Mouse (Mus musculus) adrenal gland, adult 2 months (tissue): ENCODE data around the gene Gm10715. TPM values are rescaled to one million over a fixed set of nuclear protein-coding genes. Genes with fewer than 3 reads are reported as not detected.
"Not testable (repeated sequence)": the region's sequence is repeated elsewhere in the genome, so short reads cannot be mapped to it uniquely, and the experiment has no call there.

Source experiments
- DNase-seq: peaks from one replicate; pipeline ENCODE4 v3.0.0; 2021
- long read RNA-seq: library from polyadenylated mRNA; stranded (forward); transcript quantifications from one replicate; pipeline ENCODE4 v2.0.0, GENCODE M21; 2021
- polyA plus RNA-seq: library from polyadenylated mRNA; depleted of rRNA; stranded (reverse); fragments of >200 nt; gene quantifications from 2 replicates; pipeline ENCODE4 v1.2.3, GENCODE M21; 2012; rRNA removed
- total RNA-seq, 2 experiments: library from RNA; stranded (reverse); gene quantifications; 2 replicates each; pipeline ENCODE4 v1.2.3; 2021

Gm10715 gene
- not detected for total RNA-seq
- polyA plus RNA-seq, result not detected in 2 replicates
- long read RNA-seq, result 0 reads

DNA sequence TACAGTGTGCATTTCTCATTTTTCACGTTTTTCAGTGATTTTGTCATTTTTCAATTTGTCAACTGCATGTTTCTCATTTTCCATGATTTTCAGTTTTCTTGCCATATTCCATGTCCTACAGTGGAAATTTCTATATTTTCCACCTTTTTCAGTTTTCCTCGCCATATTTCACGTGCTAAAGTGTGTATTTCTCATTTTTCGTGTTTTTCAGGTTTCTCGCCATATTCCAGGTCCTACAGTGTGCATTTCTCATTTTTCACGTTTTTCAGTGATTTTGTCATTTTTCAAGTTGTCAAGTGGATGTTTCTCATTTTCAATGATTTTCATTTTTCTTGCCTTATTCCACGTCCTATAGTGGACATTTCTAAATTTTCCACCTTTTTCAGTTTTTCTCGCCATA lies at the start of gene Gm10715:
Gene Gm10715, plus strand, starts transcription at position 301 of the 400 bp plus-strand sequence.
- DNase-seq, result not testable (repeated sequence)

DNA sequence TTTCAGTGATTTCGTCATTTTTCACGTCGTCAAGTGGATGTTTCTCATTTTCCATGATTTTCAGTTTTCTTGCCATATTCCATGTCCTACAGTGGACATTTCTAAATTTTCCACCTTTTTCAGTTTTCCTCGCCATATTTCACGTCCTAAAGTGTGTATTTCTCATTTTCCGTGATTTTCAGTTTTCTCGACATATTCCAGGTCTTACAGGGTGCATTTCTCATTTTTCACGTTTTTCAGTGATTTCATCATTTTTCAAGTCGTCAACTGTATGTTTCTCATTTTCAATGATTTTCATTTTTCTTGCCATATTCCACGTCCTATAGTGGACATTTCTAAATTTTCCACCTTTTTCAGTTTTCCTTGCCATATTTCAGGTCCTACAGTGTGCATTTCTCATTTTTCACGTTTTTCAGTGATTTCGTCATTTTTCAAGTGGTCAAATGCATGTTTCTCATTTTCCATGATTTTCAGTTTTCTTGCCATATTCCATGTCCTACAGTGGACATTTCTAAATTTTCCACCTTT lies 36.2 kb upstream of the Gm10715 start, which contains the start of gene Gm10722:
Gene Gm10722, plus strand, starts transcription at position 478 of the 528 bp plus-strand sequence.
- DNase-seq, result peak; percentile 6

DNA sequence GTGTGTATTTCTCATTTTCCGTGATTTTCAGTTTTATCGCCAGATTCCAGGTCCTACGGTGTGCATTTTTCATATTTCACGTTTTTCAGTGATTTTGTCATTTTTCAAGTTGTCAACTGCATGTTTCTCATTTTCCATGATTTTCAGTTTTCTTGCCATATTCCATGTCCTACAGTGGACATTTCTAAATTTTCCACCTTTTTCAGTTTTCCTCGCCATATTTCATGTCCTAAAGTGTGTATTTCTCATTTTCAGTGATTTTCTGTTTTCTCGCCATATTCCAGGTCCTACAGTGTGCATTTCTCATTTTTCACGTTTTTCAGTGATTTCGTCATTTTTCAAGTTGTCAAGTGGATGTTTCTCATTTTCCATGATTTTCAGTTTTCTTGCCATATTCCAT lies 35.7 kb upstream of the Gm10715 start:
- DNase-seq, result not testable (repeated sequence)

DNA sequence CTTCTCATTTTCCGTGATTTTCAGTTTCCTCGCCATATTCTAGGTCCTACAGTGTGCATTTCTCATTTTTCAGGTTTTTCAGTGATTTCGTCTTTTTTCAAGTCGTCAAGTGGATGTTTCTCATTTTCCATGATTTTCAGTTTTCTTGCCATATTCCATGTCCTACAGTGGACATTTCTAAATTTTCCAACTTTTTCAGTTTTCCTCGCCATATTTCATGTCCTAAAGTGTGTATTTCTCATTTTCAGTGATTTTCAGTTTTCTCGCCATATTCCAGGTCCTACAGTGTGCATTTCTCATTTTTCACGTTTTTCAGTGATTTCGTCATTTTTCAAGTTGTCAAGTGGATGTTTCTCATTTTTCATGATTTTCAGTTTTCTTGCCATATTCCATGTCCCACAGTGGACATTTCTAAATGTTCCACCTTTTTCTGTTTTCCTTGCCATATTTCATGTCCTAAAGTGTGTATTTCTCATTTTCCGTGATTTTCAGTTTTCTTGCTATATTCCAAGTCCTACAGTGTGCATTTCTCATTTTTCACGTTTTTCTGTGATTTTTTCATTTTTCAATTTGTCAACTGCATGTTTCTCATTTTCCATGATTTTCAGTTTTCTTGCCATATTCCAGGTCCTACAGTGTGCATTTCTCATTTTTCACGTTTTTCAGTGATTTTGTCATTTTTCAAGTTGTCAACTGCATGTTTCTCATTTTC lies 34.6 kb upstream of the Gm10715 start:
- peak; percentile 88 for DNase-seq

DNA sequence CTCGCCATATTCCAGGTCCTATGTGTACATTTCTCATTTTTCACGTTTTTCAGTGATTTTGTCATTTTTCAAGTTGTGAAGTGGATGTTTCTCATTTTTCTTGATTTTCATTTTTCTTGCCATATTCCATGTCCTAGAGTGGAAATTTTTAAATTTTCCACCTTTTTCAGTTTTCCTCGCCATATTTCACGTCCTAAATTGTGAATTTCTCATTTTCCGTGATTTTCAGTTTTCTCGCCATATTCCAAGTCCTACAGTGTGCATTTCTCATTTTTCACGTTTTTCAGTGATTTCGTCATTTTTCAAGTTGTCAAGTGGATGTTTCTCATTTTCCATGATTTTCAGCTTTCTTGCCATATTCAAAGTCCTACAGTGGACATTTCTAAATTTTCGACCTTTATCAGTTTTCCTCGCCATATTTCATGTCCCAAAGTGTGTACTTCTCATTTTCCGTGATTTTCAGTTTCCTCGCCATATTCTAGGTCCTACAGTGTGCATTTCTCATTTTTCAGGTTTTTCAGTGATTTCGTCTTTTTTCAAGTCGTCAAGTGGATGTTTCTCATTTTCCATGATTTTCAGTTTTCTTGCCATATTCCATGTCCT lies 33.8 kb upstream of the Gm10715 start, which contains the start of gene Gm11168:
Gene Gm11168, plus strand, starts transcription at position 553 of the 603 bp plus-strand sequence.
- not testable (repeated sequence) for DNase-seq

DNA sequence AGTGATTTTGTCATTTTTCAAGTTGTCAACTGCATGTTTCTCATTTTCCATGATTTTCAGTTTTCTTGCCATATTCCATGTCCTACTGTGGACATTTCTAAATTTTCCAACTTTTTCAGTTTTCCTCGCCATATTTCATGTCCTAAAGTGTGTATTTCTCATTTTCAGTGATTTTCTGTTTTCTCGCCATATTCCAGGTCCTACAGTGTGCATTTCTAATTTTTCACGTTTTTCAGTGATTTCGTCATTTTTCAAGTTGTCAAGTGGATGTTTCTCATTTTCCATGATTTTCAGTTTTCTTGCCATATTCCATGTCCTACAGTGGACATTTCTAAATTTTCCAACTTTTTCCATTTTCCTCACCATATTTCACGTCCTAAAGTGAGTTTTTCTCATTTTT lies 30.5 kb upstream of the Gm10715 start:
- DNase-seq, result not testable (repeated sequence)

DNA sequence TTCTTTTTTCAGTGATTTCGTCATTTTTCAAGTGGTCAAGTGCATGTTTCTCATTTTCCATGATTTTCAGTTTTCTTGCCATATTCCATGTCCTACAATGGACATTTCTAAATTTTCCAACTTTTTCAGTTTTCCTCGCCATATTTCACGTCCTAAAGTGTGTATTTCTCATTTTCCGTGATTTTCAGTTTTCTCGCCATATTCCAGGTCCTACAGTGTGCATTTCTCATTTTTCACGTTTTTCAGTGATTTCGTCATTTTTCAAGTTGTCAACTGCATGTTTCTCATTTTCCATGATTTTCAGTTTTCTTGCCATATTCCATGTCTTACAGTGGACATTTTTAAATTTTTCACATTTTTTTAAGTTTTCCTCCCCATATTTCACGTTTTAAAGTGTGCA lies 30.0 kb upstream of the Gm10715 start:
- peak; percentile 82 for DNase-seq

DNA sequence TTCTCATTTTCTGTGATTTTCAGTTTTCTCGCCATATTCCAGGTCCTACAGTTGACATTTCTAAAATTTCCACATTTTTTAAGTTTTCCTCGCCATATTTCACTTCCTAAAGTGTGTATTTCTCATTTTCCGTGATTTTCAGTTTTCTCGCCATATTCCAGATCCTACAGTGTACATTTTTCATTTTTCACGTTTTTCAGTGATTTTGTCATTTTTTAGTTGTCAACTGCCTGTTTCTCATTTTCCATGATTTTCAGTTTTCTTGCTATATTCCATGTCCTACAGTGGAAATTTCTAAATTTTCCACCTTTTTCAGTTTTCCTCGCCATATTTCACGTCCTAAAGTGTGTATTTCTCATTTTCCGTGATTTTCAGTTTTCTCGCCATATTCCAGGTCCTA lies 29.4 kb upstream of the Gm10715 start:
- not testable (repeated sequence) for DNase-seq

DNA sequence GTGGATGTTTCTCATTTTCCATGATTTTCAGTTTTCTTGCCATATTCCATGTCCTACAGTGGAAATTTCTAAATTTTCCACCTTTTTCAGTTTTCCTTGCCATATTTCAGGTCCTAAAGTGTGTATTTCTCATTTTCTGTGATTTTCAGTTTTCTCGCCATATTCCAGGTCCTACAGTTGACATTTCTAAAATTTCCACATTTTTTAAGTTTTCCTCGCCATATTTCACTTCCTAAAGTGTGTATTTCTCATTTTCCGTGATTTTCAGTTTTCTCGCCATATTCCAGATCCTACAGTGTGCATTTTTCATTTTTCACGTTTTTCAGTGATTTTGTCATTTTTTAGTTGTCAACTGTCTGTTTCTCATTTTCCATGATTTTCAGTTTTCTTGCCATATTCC lies 27.3 kb upstream of the Gm10715 start:
- DNase-seq, result not testable (repeated sequence)

DNA sequence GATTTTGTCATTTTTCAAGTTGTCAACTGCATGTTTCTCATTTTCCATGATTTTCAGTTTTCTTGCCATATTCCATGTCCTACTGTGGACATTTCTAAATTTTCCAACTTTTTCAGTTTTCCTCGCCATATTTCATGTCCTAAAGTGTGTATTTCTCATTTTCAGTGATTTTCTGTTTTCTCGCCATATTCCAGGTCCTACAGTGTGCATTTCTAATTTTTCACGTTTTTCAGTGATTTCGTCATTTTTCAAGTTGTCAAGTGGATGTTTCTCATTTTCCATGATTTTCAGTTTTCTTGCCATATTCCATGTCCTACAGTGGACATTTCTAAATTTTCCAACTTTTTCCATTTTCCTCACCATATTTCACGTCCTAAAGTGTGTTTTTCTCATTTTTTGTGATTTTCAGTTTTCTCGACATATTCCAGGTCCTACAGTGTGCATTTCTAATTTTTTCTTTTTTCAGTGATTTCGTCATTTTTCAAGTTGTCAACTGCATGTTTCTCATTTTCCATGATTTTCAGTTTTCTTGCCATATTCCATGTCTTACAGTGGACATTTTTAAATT lies 24.5 kb upstream of the Gm10715 start:
- DNase-seq, result not testable (repeated sequence)

DNA sequence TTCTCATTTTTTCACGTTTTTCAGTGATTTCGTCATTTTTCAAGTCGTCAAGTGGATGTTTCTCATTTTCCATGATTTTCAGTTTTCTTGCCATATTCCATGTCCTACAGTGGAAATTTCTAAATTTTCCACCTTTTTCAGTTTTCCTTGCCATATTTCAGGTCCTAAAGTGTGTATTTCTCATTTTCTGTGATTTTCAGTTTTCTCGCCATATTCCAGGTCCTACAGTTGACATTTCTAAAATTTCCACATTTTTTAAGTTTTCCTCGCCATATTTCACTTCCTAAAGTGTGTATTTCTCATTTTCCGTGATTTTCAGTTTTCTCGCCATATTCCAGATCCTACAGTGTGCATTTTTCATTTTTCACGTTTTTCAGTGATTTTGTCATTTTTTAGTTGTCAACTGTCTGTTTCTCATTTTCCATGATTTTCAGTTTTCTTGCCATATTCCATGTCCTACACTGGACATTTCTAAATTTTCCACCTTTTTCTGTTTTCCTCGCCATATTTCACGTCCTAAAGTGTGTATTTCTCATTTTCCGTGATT lies 23.9 kb upstream of the Gm10715 start, which contains the start of gene Gm10721:
Gene Gm10721, plus strand, starts transcription at position 408 of the 547 bp plus-strand sequence.
- DNase-seq, result not testable (repeated sequence)

DNA sequence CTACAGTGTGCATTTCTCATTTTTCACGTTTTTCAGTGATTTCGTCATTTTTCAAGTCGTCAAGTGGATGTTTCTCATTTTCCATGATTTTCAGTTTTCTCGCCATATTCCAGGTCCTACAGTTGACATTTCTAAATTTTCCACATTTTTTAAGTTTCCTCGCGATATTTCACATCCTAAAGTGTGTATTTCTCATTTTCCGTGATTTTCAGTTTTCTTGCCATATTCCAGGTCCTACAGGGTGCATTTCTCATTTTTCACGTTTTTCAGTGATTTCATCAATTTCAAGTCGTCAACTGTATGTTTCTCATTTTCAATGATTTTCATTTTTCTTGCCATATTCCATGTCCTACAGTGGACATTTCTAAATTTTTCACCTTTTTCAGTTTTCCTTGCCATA lies 21.3 kb upstream of the Gm10715 start, which contains the start of gene Gm10720:
Gene Gm10720, plus strand, starts transcription at position 301 of the 400 bp plus-strand sequence.
- DNase-seq, result not testable (repeated sequence)

DNA sequence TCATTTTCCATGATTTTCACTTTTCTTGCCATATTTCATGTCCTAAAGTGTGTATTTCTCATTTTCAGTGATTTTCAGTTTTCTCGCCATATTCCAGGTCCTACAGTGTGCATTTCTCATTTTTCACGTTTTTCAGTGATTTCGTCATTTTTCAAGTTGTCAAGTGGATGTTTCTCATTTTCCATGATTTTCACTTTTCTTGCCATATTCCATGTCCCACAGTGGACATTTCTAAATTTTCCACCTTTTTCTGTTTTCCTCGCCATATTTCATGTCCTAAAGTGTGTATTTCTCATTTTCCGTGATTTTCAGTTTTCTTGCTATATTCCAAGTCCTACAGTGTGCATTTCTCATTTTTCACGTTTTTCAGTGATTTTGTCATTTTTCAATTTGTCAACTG lies 20.8 kb upstream of the Gm10715 start:
- DNase-seq, result not testable (repeated sequence)

DNA sequence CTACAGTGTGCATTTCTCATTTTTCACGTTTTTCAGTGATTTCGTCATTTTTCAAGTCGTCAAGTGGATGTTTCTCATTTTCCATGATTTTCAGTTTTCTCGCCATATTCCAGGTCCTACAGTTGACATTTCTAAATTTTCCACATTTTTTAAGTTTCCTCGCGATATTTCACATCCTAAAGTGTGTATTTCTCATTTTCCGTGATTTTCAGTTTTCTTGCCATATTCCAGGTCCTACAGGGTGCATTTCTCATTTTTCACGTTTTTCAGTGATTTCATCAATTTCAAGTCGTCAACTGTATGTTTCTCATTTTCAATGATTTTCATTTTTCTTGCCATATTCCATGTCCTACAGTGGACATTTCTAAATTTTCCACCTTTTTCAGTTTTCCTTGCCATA lies 19.6 kb upstream of the Gm10715 start, which contains the start of gene Gm10719:
Gene Gm10719, plus strand, starts transcription at position 301 of the 400 bp plus-strand sequence.
- DNase-seq, result not testable (repeated sequence)

DNA sequence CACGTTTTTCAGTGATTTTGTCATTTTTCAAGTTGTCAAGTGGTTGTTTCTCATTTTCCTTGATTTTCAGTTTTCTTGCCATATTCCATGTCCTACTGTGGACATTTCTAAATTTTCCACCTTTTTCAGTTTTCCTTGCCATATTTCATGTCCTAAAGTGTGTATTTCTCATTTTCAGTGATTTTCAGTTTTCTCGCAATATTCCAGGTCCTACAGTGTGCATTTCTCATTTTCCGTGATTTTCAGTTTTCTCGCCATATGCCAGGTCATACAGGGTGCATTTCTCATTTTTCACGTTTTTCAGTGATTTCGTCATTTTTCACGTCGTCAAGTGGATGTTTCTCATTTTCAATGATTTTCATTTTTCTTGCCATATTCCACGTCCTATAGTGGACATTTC lies 17.7 kb upstream of the Gm10715 start:
- DNase-seq, result not testable (repeated sequence)

DNA sequence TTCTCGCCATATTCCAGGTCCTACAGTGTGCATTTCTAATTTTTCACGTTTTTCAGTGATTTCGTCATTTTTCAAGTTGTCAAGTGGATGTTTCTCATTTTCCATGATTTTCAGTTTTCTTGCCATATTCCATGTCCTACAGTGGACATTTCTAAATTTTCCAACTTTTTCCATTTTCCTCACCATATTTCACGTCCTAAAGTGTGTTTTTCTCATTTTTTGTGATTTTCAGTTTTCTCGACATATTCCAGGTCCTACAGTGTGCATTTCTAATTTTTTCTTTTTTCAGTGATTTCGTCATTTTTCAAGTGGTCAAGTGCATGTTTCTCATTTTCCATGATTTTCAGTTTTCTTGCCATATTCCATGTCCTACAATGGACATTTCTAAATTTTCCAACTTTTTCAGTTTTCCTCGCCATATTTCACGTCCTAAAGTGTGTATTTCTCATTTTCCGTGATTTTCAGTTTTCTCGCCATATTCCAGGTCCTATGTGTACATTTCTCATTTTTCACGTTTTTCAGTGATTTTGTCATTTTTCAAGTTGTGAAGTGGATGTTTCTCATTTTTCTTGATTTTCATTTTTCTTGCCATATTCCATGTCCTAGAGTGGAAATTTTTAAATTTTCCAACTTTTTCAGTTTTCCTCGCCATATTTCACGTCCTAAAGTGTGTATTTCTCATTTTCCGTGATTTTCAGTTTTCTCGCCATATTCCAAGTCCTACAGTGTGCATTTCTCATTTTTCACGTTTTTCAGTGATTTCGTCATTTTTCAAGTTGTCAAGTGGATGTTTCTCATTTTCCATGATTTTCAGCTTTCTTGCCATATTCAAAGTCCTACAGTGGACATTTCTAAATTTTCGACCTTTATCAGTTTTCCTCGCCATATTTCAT lies 16.6 kb upstream of the Gm10715 start:
- peak; percentile 15 for DNase-seq

DNA sequence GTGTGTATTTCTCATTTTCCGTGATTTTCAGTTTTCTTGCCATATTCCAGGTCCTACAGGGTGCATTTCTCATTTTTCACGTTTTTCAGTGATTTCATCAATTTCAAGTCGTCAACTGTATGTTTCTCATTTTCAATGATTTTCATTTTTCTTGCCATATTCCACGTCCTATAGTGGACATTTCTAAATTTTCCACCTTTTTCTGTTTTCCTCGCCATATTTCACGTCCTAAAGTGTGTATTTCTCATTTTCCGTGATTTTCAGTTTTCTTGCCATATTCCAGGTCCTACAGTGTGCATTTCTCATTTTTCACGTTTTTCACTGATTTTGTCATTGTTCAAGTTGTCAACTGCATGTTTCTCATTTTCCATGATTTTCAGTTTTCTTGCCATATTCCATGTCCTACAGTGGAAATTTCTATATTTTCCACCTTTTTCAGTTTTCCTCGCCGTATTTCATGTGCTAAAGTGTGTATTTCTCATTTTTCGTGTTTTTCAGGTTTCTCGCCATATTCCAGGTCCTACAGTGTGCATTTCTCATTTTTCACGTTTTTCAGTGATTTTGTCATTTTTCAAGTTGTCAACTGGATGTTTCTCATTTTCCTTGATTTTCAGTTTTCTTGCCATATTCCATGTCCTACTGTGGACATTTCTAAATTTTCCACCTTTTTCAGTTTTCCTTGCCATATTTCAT lies 14.2 kb upstream of the Gm10715 start:
- peak; percentile 34 for DNase-seq

DNA sequence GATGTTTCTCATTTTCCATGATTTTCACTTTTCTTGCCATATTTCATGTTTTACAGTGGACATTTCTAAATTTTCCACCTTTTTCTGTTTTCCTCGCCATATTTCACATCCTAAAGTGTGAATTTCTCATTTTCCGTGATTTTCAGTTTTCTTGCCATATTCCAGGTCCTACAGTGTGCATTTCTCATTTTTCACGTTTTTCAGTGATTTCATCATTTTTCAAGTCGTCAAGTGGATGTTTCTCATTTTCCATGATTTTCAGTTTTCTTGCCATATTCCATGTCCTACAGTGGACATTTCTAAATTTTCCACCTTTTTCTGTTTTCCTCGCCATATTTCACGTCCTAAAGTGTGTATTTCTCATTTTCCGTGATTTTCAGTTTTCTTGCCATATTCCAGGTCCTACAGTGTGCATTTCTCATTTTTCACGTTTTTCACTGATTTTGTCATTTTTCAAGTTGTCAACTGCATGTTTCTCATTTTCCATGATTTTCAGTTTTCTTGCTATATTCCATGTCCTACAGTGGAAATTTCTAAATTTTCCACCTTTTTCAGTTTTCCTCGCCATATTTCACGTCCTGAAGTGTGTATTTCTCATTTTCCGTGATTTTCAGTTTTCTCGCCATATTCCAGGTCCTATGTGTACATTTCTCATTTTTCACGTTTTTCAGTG lies 13.2 kb upstream of the Gm10715 start, which contains the start of gene Gm10718:
Gene Gm10718, plus strand, starts transcription at position 236 of the 673 bp plus-strand sequence.
- not testable (repeated sequence) for DNase-seq

DNA sequence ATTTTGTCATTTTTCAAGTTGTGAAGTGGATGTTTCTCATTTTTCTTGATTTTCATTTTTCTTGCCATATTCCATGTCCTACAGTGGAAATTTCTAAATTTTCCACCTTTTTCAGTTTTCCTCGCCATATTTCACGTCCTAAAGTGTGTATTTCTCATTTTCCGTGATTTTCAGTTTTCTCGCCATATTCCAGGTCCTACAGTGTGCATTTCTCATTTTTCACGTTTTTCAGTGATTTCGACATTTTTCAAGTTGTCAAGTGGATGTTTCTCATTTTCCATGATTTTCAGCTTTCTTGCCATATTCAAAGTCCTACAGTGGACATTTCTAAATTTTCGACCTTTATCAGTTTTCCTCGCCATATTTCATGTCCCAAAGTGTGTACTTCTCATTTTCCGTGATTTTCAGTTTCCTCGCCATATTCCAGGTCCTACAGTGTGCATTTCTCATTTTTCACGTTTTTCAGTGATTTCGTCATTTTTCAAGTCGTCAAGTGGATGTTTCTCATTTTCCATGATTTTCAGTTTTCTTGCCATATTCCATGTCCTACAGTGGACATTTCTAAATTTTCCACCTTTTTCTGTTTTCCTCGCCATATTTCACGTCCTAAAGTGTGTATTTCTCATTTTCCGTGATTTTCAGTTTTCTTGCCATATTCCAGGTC lies 12.6 kb upstream of the Gm10715 start:
- peak; percentile 58 for DNase-seq
